Mouse (Mus musculus) lung, postnatal 25 days (tissue): ENCODE measurements at regions not wholly inside any gene's neighbourhood (a gene's known extent, or its start where the extent isn't known, plus 50 kb on each side); places are given as distances from the start of the nearest gene placed in this dataset.

ENCODE experiments used
- DNase-seq: peaks from one replicate; pipeline ENCODE4 v3.0.0; 2022; ENCODE audit warnings: low spot score

DNA sequence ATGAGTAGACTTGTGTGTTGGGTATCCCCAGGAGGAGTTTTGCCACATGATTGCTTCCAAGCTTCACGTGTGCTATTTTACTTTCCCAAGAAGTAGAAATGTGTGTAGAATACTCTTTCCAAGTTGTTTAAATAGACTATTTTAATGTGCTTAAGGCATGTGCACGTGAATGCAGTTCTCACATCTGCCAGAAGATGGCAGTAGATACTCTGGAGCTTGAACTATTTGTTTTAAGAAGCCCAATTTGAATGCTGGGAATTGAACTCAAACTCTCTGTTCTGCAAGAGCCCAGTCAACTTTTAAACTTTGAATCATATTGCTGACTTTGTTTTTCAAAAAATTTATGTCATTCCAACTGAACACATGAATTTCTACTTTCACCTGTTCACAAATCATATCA lies 431.3 kb upstream of the Reg3g start:
- DNase-seq, result peak; percentile 3

DNA sequence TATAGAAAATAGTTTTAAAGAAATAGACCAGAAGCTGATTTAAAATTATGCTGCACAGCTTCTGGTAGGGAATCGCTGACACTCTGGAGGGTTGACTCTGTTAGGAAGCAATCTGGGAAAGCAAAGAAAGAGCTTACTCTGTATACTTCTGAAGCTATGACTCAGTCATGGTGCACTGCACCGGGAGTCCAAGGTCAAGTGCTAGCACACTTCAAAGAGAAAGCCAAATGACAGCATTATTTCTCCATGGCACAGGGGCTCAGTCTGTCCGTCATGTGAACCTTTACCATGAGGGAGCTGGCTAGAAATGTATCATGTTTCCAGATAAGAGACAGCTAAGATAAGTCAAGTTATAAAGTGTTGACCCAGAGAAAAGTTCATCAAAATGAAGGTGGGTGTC lies 424.1 kb upstream of the Reg3g start:
- no peak for DNase-seq

DNA sequence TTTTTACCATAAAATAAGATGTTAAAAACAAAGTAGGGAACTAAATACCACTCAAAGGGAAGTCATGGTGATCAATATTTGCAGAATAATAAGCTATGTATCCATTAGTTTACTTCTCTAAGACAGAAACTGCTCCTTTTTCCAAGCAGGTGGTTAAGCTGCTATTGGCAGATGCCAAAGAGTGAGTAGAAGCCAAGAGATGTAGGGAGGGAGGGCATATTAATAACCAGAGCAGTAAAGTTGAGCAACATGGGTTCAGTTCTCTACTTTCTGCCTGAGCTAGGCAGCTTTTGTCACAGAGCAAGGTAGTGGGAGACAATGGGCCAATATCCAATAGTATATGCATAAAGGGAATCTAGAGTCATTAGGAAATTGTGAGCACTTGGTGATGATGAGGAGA lies 394.4 kb upstream of the Reg3g start:
- DNase-seq, result no peak

DNA sequence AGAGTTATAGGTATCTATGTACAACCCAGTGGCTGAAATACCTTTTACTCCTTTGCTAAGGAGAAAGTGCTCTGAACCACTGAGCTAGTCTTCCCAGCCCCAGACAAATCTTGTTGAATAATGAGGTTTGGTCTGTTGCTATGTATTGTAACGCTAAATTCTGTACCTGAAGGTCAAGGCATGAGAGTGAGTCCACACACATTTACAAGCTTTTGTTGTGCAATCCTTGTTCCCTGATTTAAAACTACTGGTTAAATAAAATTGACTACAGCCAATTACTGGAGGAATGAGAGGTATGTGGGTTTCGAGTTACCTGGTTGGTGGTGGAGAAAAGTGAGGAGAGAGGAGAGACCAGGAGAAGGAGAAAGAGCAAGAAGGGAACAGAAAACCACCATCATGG lies 372.6 kb upstream of the Reg3g start:
- no peak for DNase-seq

DNA sequence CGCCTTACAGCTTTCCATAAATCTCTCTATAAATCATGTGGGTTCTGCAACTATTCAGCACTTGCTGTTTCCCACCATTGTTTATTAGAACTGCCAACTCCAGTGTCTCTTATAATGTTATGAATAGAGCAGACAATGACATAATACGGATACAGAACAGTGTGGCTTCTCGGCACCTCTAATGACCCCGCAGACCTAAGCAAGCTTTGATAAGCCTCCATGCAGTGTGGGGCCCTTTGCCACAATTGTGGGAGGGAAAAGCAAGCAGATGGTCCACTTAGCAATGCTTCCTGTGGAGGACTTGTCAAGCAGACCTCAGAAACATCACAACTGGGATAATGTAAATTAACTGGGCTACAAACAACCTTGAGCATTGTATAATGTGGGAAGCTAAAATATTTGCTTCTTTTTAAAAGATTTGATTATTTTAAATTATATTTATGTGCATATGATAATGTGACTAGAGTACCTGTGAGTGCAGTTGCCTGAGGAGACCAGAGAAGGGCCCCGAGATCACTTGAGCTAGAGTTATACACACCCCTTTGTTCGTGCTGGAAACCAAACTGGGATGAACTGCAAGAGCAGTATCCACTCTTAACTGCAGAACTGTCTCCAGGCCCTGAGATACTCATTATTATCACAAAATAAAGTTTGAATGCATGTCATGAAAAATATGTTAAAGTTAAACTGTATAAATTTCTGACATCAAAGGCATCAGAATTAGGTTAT lies 357.4 kb upstream of the Reg3g start:
- DNase-seq, result no peak

DNA sequence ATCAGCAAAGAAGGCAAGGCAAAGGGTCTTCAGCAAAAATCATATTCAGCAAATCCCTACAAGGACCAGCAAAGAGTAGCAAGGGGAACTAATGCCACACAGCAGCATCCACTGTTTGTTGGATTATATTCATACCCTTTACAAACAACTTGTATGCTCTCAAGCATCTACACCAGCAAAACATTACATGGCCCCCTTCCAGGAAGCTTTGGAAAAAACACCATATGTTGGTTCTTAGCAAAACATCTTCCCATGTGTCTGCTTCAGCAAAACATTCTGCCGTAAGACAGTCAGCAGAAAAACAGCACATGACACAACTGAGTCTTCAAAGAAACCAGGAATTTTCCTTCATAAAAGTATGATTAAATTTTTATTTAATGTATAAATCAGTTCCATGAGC lies 352.6 kb upstream of the Reg3g start:
- DNase-seq, result no peak

DNA sequence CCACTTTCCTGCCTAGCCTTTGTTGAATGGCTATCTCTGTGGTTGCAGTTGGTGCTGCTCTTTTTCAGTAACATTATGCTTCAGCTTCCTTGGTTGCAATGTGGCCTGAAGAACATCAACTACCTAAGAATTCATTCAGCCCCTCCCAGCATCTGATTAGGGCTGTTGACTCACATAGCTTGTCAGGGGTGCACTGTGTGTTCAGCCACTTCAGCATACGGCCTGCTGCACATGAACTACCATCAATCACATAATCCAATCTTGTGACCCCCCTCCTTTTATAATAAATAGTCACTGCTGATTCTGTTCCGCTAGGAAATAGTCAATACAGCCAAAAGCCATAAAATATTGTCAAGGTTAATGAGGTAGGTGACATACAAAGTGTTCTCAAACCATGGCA lies 328.3 kb upstream of the Reg3g start:
- no peak for DNase-seq

DNA sequence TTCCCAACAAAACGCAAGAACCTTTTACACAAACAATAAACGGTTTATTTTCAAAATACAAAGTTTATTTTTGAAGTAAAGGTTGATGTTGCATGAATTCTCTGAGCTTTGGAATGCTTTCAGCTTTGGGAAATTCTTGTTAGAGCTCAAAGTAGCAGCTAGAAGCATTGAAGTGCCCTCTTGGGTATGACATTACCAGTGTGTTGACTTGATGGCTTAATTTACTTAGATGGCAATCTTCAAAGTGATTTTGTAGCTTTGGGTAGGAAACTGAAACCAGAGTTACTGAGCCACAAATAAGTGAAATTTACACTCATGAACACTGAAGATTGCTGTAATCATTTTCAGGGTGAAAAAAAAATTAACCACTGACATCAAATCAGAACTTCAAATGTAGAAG lies 320.3 kb upstream of the Reg3g start:
- no peak for DNase-seq

DNA sequence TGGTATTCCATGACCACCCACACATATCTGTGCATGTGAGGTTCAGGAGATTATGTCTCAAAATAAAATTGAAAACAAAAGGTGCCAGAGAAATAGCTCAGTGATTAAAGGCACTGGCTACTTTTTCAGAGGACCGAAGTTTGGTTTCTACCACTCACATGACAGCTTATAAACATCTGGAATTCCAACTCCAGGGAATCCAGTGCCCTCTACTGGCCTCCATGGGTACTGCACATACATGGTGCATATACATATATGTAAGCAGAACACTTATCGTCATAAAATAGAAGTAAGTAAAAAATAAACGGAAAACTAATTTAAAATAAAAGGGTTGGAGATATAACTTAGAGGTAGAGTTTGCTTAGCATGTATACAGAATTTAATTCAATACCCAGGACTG lies 288.9 kb upstream of the Reg3g start:
- no peak for DNase-seq
